Mouse (Mus musculus) splenic B cell, adult 2 months (primary cell): ENCODE measurements around the gene Ankrd44.

Experiments
- DNase-seq: peaks from one replicate; pipeline ENCODE4 v3.0.0-alpha.2; 2011; ENCODE audit warnings: low read depth, low spot score
- H3K27me3 ChIP-seq: 2 replicates; pipeline ENCODE4 v1.6.1; 2012; ENCODE audit warnings: mild to moderate bottlenecking, low read length, moderate library complexity, mixed read lengths; ENCODE audit not compliant: control insufficient read depth, poor library complexity, insufficient read depth, severe bottlenecking
- H3K36me3 ChIP-seq: 2 replicates; pipeline ENCODE4 v1.6.1; 2012; ENCODE audit warnings: mild to moderate bottlenecking, low read length, moderate library complexity, mixed read lengths; ENCODE audit not compliant: control insufficient read depth, poor library complexity, insufficient read depth, severe bottlenecking

Gene Ankrd44

GRCm38 (mm10) chr1:54931231-54931630 lies 5.0 kb upstream of the Ankrd44 start:
- H3K36me3 ChIP-seq = no peaks in the 10 kb centered on the region
- H3K27me3 ChIP-seq = no peaks in the 10 kb centered on the region
- DNase-seq = no peak

- Histone ChIP-seq H3K27me3 (no peaks in the 10 kb centered on the region), H3K36me3 (no peaks in the 10 kb centered on the region)
- DNase-seq = no peak
These were observed 4.5 kb upstream of the Ankrd44 start for GRCm38 (mm10) chr1:54930670-54931200.

- peak; percentile 36 for DNase-seq
- no peaks in the 10 kb centered on the region for H3K36me3 ChIP-seq
- no peaks in the 10 kb centered on the region for H3K27me3 ChIP-seq
These were observed 694 bp downstream of the Ankrd44 start for GRCm38 (mm10) chr1:54925451-54925934.

- no peaks in the 10 kb centered on the region for H3K27me3 ChIP-seq
- no peaks in the 10 kb centered on the region for H3K36me3 ChIP-seq
- no peak for DNase-seq
These were observed 1.4 kb downstream of the Ankrd44 start for GRCm38 (mm10) chr1:54924760-54925159.

- no peaks in the 10 kb centered on the region for H3K36me3 ChIP-seq
- no peak for DNase-seq
- no peaks in the 10 kb centered on the region for H3K27me3 ChIP-seq
These were observed 1.9 kb downstream of the Ankrd44 start for GRCm38 (mm10) chr1:54924309-54924685.

- H3K27me3 ChIP-seq = no peaks in the 10 kb centered on the region; the same call in 1 of the 2 replicates
- 0 out of 2 replicates have a peak, but pooled peaks cover 1% of the 10 kb centered on the region for H3K36me3 ChIP-seq
- DNase-seq = peak; percentile 53
These were observed 2.5 kb downstream of the Ankrd44 start for GRCm38 (mm10) chr1:54923366-54924308.

GRCm38 (mm10) chr1:54922707-54923106 lies 3.5 kb downstream of the Ankrd44 start:
- H3K36me3 ChIP-seq = 0 out of 2 replicates have a peak, but pooled peaks cover 1% of the 10 kb centered on the region
- no peaks in the 10 kb centered on the region; the same call in 1 of the 2 replicates for H3K27me3 ChIP-seq
- DNase-seq = no peak

GRCm38 (mm10) chr1:54922025-54922574 lies 4.1 kb downstream of the Ankrd44 start:
- DNase-seq = no peak
- Histone ChIP-seq H3K27me3 (no peaks in the 10 kb centered on the region; the same call in 1 of the 2 replicates), H3K36me3 (0 out of 2 replicates have a peak, but pooled peaks cover 1% of the 10 kb centered on the region)

GRCm38 (mm10) chr1:54920132-54920531 lies 6.1 kb downstream of the Ankrd44 start:
- no peaks in the 10 kb centered on the region; the same call in 1 of the 2 replicates for H3K27me3 ChIP-seq
- peak; percentile 53 for DNase-seq
- H3K36me3 ChIP-seq = 0 out of 2 replicates have a peak, but pooled peaks cover 1% of the 10 kb centered on the region

GRCm38 (mm10) chr1:54916456-54916855 lies 9.7 kb downstream of the Ankrd44 start:
- no peak for DNase-seq
- Histone ChIP-seq H3K36me3 (0 out of 2 replicates have a peak, but pooled peaks cover 1% of the 10 kb centered on the region), H3K27me3 (no peaks in the 10 kb centered on the region; the same call in 1 of the 2 replicates)

- Histone ChIP-seq H3K27me3 (no peaks in the 10 kb centered on the region; the same call in 1 of the 2 replicates), H3K36me3 (0 out of 2 replicates have a peak, but pooled peaks cover 1% of the 10 kb centered on the region)
- peak; percentile 85 for DNase-seq
These were observed 11.8 kb downstream of the Ankrd44 start for GRCm38 (mm10) chr1:54914387-54914786.

GRCm38 (mm10) chr1:54913379-54913873 lies 12.8 kb downstream of the Ankrd44 start:
- no peaks in the 10 kb centered on the region for H3K36me3 ChIP-seq
- H3K27me3 ChIP-seq = no peaks in the 10 kb centered on the region
- peak; percentile 85 for DNase-seq

- Histone ChIP-seq H3K36me3 (no peaks in the 10 kb centered on the region), H3K27me3 (no peaks in the 10 kb centered on the region)
- peak; percentile 33 for DNase-seq
These were observed 13.2 kb downstream of the Ankrd44 start for GRCm38 (mm10) chr1:54913063-54913335.

GRCm38 (mm10) chr1:54912290-54913062 lies 13.7 kb downstream of the Ankrd44 start:
- Histone ChIP-seq H3K27me3 (no peaks in the 10 kb centered on the region), H3K36me3 (no peaks in the 10 kb centered on the region)
- DNase-seq = no peak
